Mouse (Mus musculus) embryonic fibroblast, embryonic 13.5 days (primary cell): ENCODE data around the gene Ccdc15. TPM values are rescaled to one million over a fixed set of nuclear protein-coding genes. Genes with fewer than 3 reads are reported as not detected.

Experiments
- H3K27ac ChIP-seq: 2 replicates; pipeline ENCODE4 v1.5.1; 2012; ENCODE audit warnings: low read length, control low read depth, inconsistent platforms; ENCODE audit not compliant: insufficient read depth
- H3K4me1 ChIP-seq: 2 replicates; pipeline ENCODE4 v1.6.1; 2011; ENCODE audit warnings: low read length; ENCODE audit not compliant: control insufficient read depth, insufficient read depth
- H3K4me3 ChIP-seq: 2 replicates; pipeline ENCODE4 v1.5.1; 2011; ENCODE audit warnings: mild to moderate bottlenecking, control low read depth, low read length; ENCODE audit not compliant: insufficient read depth
- CTCF ChIP-seq: IDR thresholded peaks from 2 replicates; pipeline ENCODE4 v1.5.1; 2011; ENCODE audit warnings: mild to moderate bottlenecking, control low read depth, low read length, moderate library complexity, borderline replicate concordance; ENCODE audit not compliant: insufficient read depth
- POLR2A ChIP-seq: IDR thresholded peaks from 2 replicates; pipeline ENCODE4 v1.6.1; 2011; ENCODE audit warnings: low read depth, mild to moderate bottlenecking, control low read depth, low read length, moderate library complexity
- polyA plus RNA-seq: library from polyadenylated mRNA; stranded (reverse); fragments of >200 nt; gene quantifications from 2 replicates; pipeline ENCODE4 v1.2.4, GENCODE M21; 2011; ENCODE audit warnings: low read depth; ENCODE audit not compliant: missing spikeins, insufficient read length

The Ccdc15 gene
- polyA plus RNA-seq, 1 experiment = 4.0 TPM

DNA sequence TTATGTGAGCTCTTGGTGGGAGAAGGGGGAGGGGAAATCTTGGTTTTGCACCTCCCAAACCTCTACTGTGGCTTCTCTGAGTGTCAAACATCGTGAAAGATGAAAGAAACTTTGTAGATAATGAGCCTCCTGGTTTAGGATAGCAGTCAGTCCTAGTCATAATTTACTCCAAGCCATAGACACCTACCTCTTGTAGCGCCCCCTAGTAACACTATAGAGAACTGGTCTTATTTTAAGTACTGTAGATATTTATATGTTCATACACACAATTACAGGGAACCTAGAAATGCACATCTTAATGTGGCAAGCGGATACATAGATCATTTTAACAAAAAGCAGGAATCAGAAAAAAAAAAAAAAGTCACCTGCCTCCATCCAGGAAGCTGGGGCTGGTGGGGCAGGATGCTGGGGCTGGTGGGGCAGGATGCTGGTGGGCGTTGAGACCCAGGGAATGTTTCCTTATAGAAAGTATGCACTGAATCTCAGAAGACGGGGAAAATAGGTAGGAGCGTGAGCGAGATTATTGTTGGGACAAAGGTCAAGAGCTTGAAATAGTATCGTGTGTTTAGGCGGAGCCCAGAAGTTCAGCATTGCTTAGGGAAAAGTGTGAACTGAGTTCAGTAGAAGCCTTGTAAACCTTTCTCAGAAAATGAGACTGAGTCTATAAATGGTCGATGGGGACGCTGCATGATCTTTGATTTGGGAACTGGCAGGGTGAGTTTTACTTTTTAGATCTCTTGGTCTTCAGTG lies 20.0 kb upstream of the Ccdc15 start:
- TF ChIP-seq CTCF (no peak), POLR2A (no peak)
- no peak overlapping the region for H3K27ac ChIP-seq
- H3K4me3 ChIP-seq = no peak overlapping the region
- H3K4me1 ChIP-seq = peaks cover 2% of the 10 kb centered on the region; the same call in 1 of the 2 replicates

DNA sequence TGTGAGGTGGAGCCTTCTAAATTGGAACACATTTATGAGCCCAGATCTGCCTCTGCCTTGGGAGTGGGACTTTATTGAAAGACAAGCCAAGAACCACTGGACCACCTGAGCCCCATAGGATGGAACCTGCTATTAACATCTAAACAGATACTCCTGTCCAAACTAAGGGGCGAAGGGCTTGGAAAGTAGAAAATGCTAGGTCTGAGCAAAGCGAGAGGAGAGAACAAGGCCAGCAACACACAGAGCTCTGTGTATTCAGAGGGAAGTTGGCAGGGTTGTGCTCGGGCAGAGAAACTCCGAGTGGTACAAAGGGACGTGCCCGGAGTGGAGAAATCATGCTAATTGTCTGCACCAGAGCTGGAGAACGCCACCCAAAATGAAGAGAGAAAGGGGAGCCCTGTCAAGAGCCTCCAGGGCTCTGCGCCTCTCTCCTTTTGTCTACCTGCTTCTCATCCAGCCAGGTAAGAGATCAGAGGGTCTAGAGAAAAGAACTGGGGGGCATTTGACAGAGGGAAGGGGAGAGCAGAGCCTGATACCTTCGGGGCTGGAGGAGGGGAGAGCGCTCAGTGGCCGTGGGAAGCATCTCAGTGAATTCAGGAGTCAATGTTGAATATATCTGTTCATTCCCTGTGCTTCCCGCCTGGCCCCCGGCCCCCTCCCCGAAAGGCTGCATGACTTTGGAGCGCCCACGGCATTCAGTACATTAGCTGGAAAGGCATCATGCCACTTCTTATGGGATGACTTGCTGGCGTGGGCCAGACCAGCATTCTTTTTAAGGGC lies 19.3 kb upstream of the Ccdc15 start, which contains the start of gene Hepacam:
TSS of gene Hepacam (plus strand) at position 51 of the 780 bp plus-strand sequence.
- peaks cover 2% of the 10 kb centered on the region; the same call in 1 of the 2 replicates for H3K4me1 ChIP-seq
- H3K4me3 ChIP-seq = no peak within 1 kb of the TSS
- TF ChIP-seq CTCF (no peak), POLR2A (no peak)
- no peak within 1 kb of the TSS for H3K27ac ChIP-seq

DNA sequence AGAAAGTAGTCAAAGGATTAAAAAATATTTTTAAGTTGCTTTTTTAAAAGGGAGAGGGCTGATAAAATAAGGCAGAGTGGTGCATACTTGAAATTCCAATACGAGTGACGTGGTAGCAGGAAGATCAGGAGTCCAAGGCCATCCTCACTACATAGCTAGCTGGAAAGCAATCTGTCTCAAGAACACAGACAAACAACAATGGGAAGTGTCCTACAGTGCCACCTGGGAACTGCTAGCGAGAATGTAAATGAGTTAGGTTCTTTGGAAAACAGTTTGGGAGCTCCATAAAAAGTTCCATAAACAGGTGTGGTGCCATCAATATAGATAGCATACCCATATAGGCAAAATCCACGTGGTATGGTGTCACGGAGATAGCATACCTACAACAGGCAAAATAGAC lies 17.5 kb upstream of the Ccdc15 start:
- Histone ChIP-seq H3K27ac (no peak overlapping the region), H3K4me3 (no peak overlapping the region), H3K4me1 (peaks cover 2% of the 10 kb centered on the region; the same call in 1 of the 2 replicates)
- TF ChIP-seq POLR2A (no peak), CTCF (no peak)

DNA sequence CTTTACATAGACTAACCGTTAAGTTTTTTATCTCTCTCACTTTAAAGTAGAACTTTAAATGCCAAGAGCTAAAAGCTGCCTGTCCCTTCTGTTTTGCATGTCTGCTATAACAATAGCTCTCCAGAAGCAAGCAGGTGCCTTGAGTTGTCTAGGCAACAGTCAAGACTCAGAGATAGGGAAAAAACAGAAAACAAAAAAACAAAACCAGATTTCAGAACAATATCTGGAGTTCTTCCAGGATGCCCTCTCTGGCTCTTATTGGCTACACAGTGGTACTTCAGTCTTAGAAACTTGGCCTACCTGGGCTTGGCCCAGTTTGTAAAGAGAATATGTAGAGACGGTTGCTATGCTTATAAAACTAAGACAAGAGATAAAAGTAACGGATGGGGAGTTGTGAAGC lies 16.2 kb upstream of the Ccdc15 start:
- Histone ChIP-seq H3K4me1 (peaks cover 2% of the 10 kb centered on the region; the same call in 1 of the 2 replicates), H3K27ac (no peak overlapping the region), H3K4me3 (no peak overlapping the region)
- TF ChIP-seq CTCF (no peak), POLR2A (no peak)

DNA sequence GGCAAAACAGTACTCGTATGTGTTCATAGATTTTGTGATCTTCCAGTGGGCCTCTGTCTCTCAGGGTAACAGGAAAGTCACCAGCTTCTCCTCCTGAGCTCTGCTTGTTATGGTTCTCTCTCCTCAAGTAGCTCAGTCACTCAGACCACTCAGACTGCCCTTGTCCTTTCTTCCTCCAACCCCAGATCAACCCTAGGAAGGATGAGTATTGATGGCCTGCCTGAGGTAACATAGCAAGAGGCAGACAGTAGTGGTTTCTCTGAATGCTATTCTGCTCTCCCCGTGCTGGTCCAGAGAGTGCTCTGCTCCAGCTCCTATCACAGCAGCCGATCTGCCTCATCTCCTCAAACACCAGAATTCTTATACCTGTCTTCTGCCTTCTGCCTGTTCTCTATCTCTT lies 15.3 kb upstream of the Ccdc15 start:
- Histone ChIP-seq H3K27ac (no peak overlapping the region), H3K4me1 (peaks cover 2% of the 10 kb centered on the region; the same call in 1 of the 2 replicates), H3K4me3 (no peak overlapping the region)
- no peak for TF ChIP-seq CTCF
- TF ChIP-seq POLR2A = no peak

DNA sequence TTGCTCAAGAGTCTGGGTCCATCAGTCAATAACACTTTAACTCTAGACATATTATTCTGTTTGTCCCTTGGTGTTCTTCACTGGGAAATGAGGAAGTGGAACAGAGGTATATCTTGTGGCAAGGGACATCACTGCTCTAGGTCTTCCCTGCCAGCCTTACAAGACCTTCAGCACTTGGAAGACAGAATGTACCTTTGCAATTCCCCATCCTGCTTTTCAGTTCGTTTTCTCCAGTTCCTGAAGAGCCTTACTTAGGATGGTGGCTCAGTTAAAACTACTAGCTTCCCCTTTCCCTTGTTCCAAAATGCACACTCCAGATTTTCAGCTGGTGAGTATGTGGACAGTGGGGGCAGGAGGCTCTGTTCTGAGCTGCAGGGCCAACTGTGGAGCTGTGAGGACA lies 14.6 kb upstream of the Ccdc15 start:
- no peak overlapping the region for H3K4me3 ChIP-seq
- no peak for TF ChIP-seq POLR2A
- TF ChIP-seq CTCF = no peak
- H3K27ac ChIP-seq = no peak overlapping the region
- peaks cover 2% of the 10 kb centered on the region; the same call in 1 of the 2 replicates for H3K4me1 ChIP-seq

DNA sequence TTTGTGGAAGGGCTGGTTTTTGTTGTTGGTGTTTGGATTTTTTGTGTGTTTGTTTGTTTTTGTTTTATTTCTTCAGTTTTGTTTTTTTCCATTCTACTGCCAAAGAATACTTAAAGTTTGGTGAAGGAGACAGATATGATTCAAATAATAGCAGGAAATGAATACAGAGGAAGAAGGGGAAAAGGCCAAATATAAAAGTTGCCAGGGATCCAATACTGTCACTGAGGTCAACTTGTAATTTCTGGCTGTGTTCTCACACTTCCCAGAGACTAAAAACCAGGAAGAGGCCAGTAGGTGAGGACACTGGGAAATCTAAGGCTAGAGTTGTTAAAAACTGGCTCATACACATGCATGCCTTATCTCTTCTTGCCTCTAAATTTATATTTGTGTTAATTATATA lies 13.9 kb upstream of the Ccdc15 start:
- Histone ChIP-seq H3K27ac (no peak overlapping the region), H3K4me3 (no peak overlapping the region), H3K4me1 (peaks cover 2% of the 10 kb centered on the region; the same call in 1 of the 2 replicates)
- no peak for TF ChIP-seq CTCF
- no peak for TF ChIP-seq POLR2A

DNA sequence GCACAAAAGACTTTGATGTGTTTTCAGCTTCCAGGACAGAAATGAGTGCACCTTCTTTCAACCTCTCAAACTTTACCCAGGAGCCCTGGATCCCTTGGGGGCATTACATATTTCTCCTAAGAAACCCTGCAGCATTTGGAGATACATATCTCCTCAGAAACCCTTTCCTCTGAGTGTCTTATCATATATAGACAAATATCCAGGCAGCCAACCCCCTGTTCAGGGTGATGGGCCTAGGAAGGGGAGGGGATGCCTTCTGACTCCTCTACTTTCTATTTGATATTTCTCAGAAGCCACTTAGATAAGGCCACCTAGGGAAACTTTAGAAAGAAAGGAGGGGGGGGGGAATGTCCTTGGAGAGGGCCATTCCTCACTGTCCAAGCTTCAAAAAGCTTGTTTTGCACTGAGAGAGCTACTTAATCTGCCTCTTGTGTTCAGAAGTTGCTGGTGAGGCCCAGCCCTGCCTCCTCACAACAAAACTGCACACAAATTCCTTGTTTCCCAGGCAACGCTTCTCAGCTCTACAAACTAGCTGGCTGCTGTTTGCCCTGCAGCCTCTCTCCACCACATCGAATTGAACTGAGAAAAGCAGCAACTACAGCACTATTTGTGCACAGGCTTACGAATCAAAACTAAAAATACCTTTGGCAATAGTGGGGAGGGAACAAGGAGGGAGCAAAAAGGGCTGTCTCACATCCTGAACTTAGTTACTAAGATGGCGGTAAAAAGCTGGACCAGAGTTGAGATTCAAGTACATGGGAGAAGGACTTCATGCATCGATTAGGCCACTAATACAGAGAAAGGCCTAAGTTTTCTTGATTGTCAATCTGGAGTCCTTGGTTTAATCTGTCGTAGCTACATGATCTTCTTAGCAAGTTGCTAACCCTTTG lies 11.3 kb upstream of the Ccdc15 start:
- H3K4me3 ChIP-seq = no peak overlapping the region
- H3K27ac ChIP-seq = no peak overlapping the region
- H3K4me1 ChIP-seq = no peaks in the 10 kb centered on the region
- no peak for TF ChIP-seq CTCF
- no peak for TF ChIP-seq POLR2A

DNA sequence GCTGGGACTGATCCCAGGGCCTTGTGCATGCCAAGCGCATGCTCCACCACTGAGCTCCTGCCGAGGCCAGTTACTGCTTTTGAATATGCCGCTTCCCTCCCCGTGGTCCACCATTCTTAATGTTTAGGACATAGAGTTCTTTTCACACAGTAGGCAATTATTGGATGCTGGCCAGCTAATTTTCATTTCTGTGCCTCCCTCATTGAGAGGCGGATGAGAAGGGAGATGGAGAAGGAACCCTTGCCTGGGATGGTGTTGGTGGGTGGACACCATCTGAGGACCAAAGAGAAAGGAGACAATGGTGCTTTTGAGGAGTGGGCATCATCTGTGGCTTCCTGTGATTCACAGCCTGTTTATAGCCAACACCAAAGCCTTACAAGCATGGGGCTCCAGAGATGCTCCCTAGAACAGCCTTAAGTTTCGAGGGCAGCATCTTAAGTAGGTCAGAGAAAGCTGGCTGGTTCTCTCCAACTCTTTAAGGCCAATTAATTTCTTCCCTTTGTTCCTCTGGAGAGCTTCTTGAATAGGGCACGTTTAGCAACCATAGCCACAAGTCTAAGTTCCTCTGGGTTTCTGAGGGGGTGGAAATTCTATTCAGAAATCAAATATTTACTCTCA lies 10.6 kb upstream of the Ccdc15 start:
- no peak overlapping the region for H3K4me3 ChIP-seq
- H3K4me1 ChIP-seq = no peaks in the 10 kb centered on the region
- TF ChIP-seq CTCF (no peak), POLR2A (no peak)
- H3K27ac ChIP-seq = no peak overlapping the region
